In genomic region chr5:96036125-96036672, GRCm38 (mm10) we compare ENCODE assay signal across 13 mouse cellular contexts.
A peak's percentile ranks its signal among the peaks of the same experiment; 100 is the strongest.
DNase-seq lines count a peak whose midpoint lies in the region; ATAC-seq and TF ChIP-seq lines count a peak whose summit lies in the region.
"Had no signal": no experiment of that assay in that cellular context is flagged by ENCODE, and none has a peak within 500 bp of the region (broad histone marks: within the 10 kb centered on the region; RNA-seq: fewer than 3 reads in every experiment).

No protein-coding gene starts in this region.

- no peaks in the 10 kb centered on the region for H3K9me3 ChIP-seq in intestine, postnatal 0 days (ENCODE audit: control insufficient read depth)
- no peaks in the 10 kb centered on the region for H3K9me3 ChIP-seq in intestine, embryonic 15.5 days
- H3K9me3 ChIP-seq in liver, postnatal 0 days (ENCODE audit: low read length): no peaks in the 10 kb centered on the region
- no peaks in the 10 kb centered on the region for H3K9me3 ChIP-seq in liver, embryonic 12.5 days (replicated peaks)
- H3K9me3 ChIP-seq: forebrain, embryonic 15.5 days; limb, embryonic 12.5 days; neural tube, embryonic 12.5 days had no signal

- DNase-seq in liver, postnatal 0 days: no peak
- DNase-seq in brain, embryonic 14.5 days (ENCODE audit: low read depth): peak; percentile 49
- DNase-seq in lung, postnatal 14 days: peak; percentile 11
- DNase-seq in spleen, postnatal 36 days (ENCODE audit: low spot score in 2 of 2): no peak
- DNase-seq: heart, adult 18-20 months; right cerebral cortex, adult 18-20 months; thymus, postnatal 36 days had no signal

- no peak overlapping the region for H3K27ac ChIP-seq in intestine, postnatal 0 days (ENCODE audit: low read depth, low read length)
- H3K27ac ChIP-seq in intestine, embryonic 15.5 days: no peak overlapping the region
- H3K27ac ChIP-seq in liver, postnatal 0 days (ENCODE audit: low read depth): no peak overlapping the region
- no peak overlapping the region for H3K27ac ChIP-seq in liver, embryonic 12.5 days
- H3K27ac ChIP-seq: forebrain, embryonic 15.5 days; limb, embryonic 12.5 days; neural tube, embryonic 12.5 days had no signal

- no peak overlapping the region for H3K4me3 ChIP-seq in intestine, postnatal 0 days (ENCODE audit: low read depth, low read length)
- H3K4me3 ChIP-seq in intestine, embryonic 15.5 days (replicated peaks): no peak overlapping the region
- H3K4me3 ChIP-seq in liver, postnatal 0 days (ENCODE audit: low read depth, low read length): no peak overlapping the region
- no peak overlapping the region for H3K4me3 ChIP-seq in liver, embryonic 12.5 days
- H3K4me3 ChIP-seq: forebrain, embryonic 15.5 days; limb, embryonic 12.5 days; neural tube, embryonic 12.5 days had no signal

- 41% methylated on average over 7 of the region's 7 CpGs for WGBS in intestine, postnatal 0 days
- WGBS in intestine, embryonic 15.5 days: 54% methylated on average over 7 of the region's 7 CpGs
- WGBS in liver, postnatal 0 days (ENCODE audit: insufficient replicate concordance): 64% methylated on average over 7 of the region's 7 CpGs
- WGBS in liver, embryonic 12.5 days (ENCODE audit: insufficient replicate concordance): 60% methylated on average over 7 of the region's 7 CpGs

- H3K36me3 ChIP-seq in intestine, postnatal 0 days (ENCODE audit: control insufficient read depth, insufficient read depth): no peaks in the 10 kb centered on the region
- H3K36me3 ChIP-seq in intestine, embryonic 15.5 days: no peaks in the 10 kb centered on the region
- H3K36me3 ChIP-seq in liver, postnatal 0 days (replicated peaks; ENCODE audit: insufficient read depth, low read length): no peaks in the 10 kb centered on the region
- H3K36me3 ChIP-seq in liver, embryonic 12.5 days: no peaks in the 10 kb centered on the region
- H3K36me3 ChIP-seq: forebrain, embryonic 15.5 days; limb, embryonic 12.5 days; neural tube, embryonic 12.5 days had no signal

- ATAC-seq in intestine, postnatal 0 days: no peak
- no peak for ATAC-seq in intestine, embryonic 15.5 days
- no peak for ATAC-seq in liver, postnatal 0 days
- ATAC-seq in liver, embryonic 12.5 days: no peak
- ATAC-seq: forebrain, embryonic 15.5 days had no signal

- TF ChIP-seq CTCF in intestine, postnatal 0 days (IDR thresholded peaks at IDR 0.05; ENCODE audit: low read depth): peak; percentile 55
- TF ChIP-seq CTCF in liver, postnatal 0 days (IDR thresholded peaks at IDR 0.05; ENCODE audit: low read depth): peak; percentile 44
- TF ChIP-seq CTCF in brain, embryonic 14.5 days (IDR thresholded peaks at IDR 0.05; ENCODE audit: borderline replicate concordance, extremely low read depth, insufficient read depth, insufficient read length): peak; percentile 22; the same call in 1 of the 2 replicates

- no peak overlapping the region for H3K9ac ChIP-seq in intestine, postnatal 0 days (ENCODE audit: low read depth, low read length)
- no peak overlapping the region for H3K9ac ChIP-seq in intestine, embryonic 15.5 days
- no peak overlapping the region for H3K9ac ChIP-seq in liver, postnatal 0 days (replicated peaks)
- H3K9ac ChIP-seq in liver, embryonic 12.5 days: no peak overlapping the region
- H3K9ac ChIP-seq: forebrain, embryonic 15.5 days; limb, embryonic 12.5 days; neural tube, embryonic 12.5 days had no signal

- no peaks in the 10 kb centered on the region for H3K27me3 ChIP-seq in intestine, postnatal 0 days (replicated peaks; ENCODE audit: control insufficient read depth, insufficient read depth, low read length)
- no peaks in the 10 kb centered on the region for H3K27me3 ChIP-seq in intestine, embryonic 15.5 days (replicated peaks)
- H3K27me3 ChIP-seq in liver, postnatal 0 days (ENCODE audit: insufficient read depth, low read length): no peaks in the 10 kb centered on the region
- no peaks in the 10 kb centered on the region for H3K27me3 ChIP-seq in liver, embryonic 12.5 days (replicated peaks)
- H3K27me3 ChIP-seq: forebrain, embryonic 15.5 days; limb, embryonic 12.5 days; neural tube, embryonic 12.5 days had no signal

- no peak for TF ChIP-seq POLR2A in brain, embryonic 14.5 days (IDR thresholded peaks at IDR 0.05; ENCODE audit: borderline replicate concordance, extremely low read depth, insufficient read depth, insufficient read length, poor library complexity, severe bottlenecking)

- H3K4me2 ChIP-seq in intestine, postnatal 0 days (replicated peaks; ENCODE audit: low read depth): no peak overlapping the region
- H3K4me2 ChIP-seq in intestine, embryonic 15.5 days (replicated peaks): no peak overlapping the region
- no peak overlapping the region for H3K4me2 ChIP-seq in liver, postnatal 0 days (ENCODE audit: low read depth, low read length)
- H3K4me2 ChIP-seq in liver, embryonic 12.5 days: no peak overlapping the region
- H3K4me2 ChIP-seq: forebrain, embryonic 15.5 days; limb, embryonic 12.5 days; neural tube, embryonic 12.5 days had no signal

- H3K4me1 ChIP-seq in intestine, postnatal 0 days (replicated peaks; ENCODE audit: control insufficient read depth, insufficient read depth, low read length): no peaks in the 10 kb centered on the region
- no peaks in the 10 kb centered on the region for H3K4me1 ChIP-seq in intestine, embryonic 15.5 days (replicated peaks)
- H3K4me1 ChIP-seq in liver, postnatal 0 days (ENCODE audit: insufficient read depth): no peaks in the 10 kb centered on the region
- H3K4me1 ChIP-seq in liver, embryonic 12.5 days: no peaks in the 10 kb centered on the region
- H3K4me1 ChIP-seq: limb, embryonic 12.5 days; neural tube, embryonic 12.5 days had no signal

- no peak for TF ChIP-seq EP300 in liver, postnatal 0 days (IDR thresholded peaks at IDR 0.05; ENCODE audit: low read depth)

Comparison
In these comparisons a context has a peak if more than half of its experiments do, and no peak if none do; other contexts are left out.
1. DNase-seq: peak in brain, embryonic 14.5 days (single experiment) and lung, postnatal 14 days (single experiment); none in liver, postnatal 0 days (single experiment) and spleen, postnatal 36 days (0 of 2).
2. Peak in every context shown above with its lines, with median percentiles within 50 percentile points of each other: CTCF ChIP-seq.